Mouse (Mus musculus) frontal cortex, adult (tissue): Measurements from ENCODE around the gene Nucks1.
"Not testable (repeated sequence)": the region's sequence is repeated elsewhere in the genome, so short reads cannot be mapped to it uniquely, and the experiment has no call there.

Experiments used
- ATAC-seq: cut with Nextera tagmentation; 2 replicates; pipeline ENCODE4 v1.9.2; 2017; ENCODE audit warnings: mild to moderate bottlenecking, moderate library complexity, mixed read lengths; ENCODE audit not compliant: low TSS enrichment

Gene Nucks1

DNA sequence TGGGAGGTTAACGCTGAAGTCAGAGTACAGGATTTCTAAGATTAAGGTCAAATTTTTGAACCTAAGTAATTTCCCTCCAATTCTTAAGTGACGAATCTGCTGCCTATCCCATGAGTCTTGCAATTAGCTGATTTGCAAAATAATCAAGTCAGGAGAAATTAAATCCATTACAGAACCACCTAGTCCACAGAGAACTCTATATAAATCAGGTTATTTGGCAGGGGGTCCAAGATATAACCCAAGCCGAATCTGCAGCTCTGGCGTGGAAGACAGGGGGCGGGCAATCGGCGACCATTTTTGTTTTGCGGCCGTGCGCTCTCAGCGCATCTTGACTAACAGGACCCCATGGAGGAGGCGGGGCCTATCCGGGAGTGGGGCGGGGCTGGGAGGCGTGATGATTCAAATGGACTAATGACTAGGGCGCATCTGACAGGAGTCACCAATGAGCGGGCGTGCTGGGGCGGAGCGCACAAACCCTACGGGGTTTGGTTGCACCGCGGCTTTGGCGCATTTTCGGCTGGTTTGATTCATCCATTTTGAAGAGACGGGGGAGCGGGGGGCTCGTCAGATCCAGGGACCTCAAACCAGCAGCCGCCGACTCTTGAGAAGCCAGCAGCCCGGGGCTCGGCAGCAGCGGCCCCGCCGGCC lies at the start of gene Nucks1:
Nucks1 (plus strand) TSS at position 534 of the 648 bp plus-strand sequence.
- peak; percentile 98 for ATAC-seq

DNA sequence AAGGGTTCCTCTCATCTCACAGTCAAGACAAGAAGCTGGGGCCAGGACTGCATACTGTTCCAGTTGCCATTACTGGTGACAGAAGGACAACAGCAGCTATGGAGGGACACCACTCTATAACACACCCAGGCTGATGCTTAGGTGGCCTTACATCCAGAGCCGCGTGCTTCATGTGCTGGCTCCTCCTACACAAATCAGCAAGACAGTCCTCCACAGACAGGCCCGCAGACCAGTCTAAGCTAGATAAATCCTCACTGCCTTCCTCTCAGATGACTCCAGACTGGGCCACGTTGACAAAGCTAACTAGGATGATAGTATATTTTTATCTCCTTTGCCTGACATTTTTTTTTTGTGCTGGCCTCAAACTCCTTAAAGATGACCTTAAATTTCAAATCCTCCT lies 48.5 kb upstream of the Nucks1 start:
- no peak for ATAC-seq

DNA sequence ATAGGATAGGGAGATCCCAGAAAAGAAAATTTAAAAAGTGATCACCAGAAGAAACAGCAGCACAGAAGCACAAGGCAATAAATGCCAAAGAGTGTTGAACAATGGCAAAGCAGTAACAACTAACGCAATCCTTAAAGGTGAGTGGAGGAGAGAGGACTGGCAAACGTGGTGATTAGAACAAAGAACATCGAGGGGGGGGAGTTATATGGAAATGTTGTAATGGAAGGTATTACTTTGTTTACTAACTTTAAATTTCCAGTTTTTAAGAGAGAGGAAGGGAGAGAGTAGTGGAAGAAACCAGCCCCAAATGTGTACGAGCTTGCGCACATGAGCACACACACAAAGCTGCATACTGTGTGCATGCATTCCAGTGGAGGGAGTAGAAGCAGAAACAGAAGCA lies 44.7 kb upstream of the Nucks1 start:
- no peak for ATAC-seq

DNA sequence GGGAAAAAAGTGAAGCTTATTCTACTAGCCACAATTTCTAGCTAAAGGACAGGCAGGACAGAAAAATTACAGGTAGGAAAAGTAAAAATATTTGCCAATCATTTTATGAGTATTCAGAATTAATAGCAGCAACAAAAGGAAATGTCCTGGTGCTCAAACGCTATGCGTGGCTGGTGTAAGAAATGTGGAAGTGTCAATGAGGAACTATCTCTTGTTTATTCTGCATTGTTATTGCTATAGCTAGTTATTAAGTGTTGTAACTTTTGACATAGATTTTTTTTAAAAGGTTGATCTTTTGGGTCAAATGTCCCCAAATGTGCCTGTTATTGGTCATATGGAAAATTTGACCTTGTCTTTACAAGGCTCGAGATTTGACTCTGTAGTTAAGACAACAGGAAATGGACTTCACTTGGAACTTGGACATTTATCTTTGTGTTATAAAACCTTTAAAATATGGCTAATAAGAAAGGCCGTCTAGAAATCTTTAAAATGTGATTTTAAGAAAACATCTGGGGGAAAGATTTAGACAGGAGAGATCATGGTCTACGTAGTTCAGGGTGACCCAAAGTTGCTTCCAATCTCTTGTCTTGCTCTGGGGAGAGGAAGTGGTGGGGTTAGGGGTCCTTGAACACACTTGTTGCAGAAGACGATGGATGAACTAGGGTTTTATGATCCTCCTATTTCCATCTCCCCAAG lies 43.9 kb upstream of the Nucks1 start:
- ATAC-seq: no peak

DNA sequence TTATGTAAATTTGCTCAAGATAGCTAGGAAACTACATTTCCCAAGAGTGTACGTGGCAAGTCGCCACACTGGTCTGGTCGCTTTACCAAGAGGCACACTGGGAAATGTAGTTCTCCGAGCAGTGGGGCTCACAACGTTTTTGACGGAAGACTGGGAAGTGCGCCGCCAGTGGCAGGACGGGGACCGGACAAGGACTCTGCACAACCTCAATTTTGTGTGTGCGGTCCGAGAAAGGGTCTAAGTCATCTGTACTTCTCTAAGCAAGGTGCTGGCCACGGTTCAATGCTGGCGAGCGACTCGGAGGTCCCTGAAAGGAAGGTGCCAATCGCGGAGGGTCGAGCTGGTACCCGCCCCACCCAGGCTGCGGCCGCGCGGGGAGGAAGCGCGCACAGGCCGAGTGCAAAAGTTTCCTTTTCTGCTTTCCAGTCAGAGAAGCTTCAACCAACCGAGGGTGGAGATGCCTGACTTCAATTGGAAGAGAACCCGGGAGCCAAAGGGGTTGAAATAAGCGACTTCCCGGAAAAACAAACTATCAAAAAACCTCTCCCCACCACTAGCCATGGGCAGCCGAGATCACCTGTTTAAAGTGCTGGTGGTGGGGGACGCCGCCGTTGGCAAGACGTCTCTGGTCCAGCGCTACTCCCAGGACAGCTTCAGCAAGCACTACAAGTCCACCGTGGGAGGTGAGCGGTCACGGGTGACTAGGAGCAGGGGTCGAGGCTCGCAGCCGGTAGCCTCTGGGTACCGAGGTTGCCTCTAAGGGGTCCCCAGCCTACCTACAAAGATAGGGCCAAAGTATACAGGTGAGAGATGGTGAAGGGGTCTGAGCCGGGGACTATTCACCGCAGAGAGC lies 43.0 kb upstream of the Nucks1 start, which contains the start of gene Rab29:
Rab29 (plus strand) TSS at position 132 of the 853 bp plus-strand sequence.
- peak; percentile 100 for ATAC-seq

DNA sequence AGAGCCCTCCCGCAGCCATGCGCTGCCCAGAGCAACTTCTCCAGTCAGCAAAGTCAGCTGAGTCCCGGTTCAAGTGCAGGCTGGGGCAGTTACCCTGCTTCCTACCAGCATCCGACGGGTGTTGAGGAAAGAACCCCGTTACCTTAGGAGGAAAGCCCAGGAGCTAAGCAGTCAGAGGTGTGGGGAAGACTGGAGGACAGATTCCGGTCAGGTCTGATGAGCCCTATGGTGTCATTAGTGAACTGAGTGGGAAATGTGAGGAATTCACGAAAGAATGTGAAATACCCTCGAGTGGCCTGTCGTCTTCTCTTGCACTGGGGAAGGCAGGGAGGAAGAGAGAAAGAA lies 42.4 kb upstream of the Nucks1 start:
- ATAC-seq: no peak

DNA sequence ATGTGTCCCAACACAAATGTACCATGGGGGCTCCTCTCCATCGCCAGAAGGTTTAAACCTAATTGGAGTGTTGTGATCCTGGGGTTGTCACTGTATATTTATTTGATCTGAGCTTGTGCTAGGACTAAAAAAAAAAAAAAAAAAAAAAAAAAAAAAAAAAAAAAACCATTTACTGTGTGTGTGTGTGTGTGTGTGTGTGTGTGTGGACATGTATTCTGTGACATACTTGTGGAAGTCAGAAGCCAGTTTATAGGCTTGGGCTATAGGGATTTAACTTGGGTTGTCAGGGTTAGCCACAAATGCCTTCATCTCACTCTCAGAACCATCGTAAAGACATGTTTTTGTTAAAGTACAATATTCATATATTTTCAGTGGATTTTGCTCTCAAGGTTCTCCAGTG lies 40.8 kb upstream of the Nucks1 start:
- ATAC-seq: no peak

DNA sequence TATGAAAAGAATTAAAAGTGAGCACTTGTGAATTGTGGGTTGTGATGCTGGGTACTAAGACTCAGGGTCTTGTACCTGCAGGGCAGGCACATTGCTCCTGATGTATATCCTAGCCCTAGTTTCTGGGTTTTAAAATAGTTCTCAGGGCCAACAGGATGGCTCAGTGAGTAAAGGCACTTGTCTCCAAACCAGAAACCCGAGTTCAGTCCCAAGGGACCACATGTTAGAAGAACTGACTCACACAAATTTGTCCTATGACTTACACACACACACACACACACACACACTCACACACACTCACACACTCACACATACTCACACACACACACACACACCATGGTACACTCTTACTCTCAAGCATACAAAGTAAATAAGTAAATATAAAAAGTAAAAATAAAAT lies 37.5 kb upstream of the Nucks1 start:
- no peak for ATAC-seq

DNA sequence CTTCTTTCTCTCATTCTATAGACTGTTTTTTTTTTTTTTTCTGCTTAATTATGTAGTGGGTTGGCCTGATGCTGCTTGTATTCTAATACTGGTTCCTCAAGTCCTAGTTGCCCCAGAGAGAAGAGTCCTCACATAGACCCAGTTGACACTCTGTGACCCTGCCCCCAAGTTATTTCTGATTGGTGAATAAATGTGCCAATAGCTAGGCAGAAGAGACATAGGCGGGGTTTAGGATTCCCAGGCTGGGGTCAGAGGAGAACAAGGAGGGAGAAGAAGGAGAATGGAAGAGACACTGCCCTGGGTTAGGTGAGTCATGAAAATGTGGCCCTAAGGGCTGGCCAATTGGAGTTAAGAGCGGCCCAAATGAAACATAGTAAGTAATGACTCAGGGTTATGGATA lies 30.5 kb upstream of the Nucks1 start:
- no peak for ATAC-seq

DNA sequence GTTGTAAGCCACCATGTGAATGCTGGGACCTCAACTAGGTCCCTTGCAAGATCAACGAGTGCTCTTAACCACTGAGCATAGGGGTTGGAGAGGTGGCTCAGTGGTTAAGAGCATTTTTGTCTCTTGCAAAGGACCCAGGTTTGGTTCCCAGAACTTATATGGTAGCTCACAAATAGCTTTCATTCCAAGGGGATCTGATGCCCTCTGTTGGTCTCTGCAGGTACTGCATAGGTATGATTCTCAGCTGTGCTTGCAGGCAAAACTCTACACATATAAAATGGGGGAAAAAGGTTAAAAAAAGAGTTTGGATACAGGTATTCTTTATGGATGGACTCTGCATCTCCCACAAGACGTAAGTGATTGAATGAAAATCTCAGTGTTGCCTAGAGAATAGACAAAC lies 27.5 kb upstream of the Nucks1 start:
- no peak for ATAC-seq

DNA sequence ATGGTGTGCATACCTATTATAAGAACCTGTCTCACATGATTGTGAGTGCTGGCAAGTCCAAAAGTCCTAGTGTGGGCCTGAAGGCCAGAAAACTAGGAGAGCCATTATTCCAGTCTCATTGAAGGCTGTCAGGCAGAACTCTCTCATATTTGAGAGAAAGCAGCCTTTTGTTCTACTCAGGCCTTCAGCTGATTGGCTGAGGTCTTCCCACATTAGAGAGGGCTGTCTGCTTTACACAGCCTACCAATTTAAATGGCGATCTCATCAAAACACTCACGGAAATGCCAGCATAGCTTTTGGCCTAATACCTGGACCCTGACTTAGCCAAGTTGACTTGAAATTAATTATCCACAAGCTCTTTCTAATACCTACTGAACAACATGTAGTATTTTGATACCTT lies 24.2 kb upstream of the Nucks1 start:
- ATAC-seq: peak; percentile 44

DNA sequence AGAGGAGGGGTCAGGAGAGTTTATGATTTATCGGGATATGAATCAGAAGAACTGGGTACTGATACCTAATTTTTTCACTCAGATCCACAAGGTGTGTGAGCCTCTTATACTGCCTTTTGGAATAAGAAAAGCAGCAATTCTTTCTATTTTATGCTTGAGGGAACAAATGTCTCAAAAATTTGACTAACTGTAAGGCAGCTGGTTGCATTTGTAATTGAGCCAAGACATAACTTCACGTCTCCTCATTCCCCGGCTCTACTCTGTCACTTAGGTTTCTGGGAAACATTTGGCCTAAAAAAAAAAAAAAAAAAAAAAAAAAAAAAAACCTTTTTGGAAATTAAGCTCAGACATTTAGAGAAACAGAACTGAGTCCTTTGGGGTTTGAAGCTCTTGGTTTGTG lies 23.7 kb upstream of the Nucks1 start:
- peak; percentile 70 for ATAC-seq

DNA sequence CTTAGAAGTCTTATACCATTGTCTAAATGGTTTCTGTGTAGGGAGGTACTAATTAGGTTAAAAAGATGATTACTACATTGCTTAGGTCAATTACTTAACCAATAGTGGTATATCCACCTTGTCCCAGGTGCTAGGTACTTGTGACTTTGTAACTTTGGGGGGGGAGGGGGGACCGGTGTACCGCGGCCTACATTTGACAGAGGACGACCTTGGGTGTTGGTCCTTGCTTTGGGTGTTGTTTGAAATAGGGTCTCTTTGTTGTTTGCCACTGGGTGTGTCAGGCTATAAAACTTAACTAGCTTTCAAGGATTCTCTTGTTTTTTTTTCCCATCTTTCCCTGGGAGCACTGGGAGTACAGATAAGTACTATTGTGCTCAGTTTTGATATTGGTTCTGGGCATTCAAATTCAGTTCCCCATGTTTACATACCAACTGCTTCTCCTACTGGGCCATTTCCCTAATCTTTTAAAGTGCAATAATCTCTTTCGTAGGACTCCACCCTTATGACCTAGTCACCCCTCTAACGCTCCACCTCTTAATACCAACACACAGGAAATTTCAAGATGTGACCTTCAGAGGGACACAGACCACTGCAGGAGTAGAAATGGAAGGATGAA lies 20.2 kb upstream of the Nucks1 start:
- ATAC-seq: no peak

DNA sequence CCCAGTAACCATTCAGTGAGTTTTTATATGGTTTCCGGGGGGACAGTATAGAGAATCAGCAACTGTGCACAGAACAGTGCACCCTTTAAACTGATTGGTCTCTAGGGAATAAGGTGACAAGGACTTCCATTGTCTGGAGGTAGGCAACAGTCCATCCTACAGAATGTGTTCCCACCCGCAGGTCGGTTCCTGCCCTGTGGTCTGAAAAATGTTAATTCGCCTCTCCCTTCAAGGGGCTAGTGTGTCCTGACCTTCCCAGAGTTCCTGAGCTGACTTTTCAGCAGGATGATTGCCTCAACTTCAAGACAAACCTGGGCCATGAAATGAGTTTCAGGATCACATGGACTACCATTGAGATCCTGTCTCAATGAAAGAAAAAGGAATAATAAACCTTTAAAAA lies 18.9 kb upstream of the Nucks1 start:
- no peak for ATAC-seq

DNA sequence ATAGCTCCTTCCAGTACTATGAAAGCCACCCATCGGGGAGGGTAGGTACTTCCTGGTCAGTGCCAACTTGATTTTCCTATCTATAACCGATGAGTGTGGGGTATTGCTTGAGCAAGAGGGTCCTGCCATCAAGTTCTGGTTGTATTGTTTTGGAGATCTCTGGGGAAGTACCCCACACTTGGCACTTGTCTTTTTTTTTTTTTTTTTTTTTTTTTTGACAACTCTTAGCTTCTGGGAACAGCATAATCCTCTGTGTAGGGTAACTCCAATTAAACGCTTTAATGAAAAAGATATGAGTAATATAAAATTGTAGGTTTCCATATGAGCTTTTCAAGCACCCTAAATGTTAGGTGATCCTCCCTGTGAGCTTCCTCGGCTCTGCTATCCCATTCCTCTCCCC lies 7.7 kb upstream of the Nucks1 start:
- no peak for ATAC-seq

DNA sequence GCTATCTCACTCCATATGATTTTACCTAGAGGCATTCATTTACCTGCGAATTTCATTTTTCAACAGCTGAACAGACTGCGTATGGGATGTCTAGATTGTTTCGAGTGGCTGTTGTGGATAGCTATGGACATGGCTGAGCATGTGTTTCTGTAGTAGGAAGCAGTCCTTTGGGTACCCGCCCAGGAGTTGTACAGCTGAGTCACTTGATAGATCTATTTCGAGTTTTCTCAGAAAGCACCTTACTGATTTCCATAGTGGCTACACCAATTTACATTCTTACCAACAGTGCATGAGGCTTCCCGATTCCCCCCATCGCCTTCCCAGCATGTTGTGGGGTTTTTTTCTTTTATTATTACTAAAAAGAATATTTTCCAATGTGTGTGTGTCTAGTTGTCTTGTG lies 7.1 kb upstream of the Nucks1 start:
- peak; percentile 50; the same call in 1 of the 2 replicates for ATAC-seq

DNA sequence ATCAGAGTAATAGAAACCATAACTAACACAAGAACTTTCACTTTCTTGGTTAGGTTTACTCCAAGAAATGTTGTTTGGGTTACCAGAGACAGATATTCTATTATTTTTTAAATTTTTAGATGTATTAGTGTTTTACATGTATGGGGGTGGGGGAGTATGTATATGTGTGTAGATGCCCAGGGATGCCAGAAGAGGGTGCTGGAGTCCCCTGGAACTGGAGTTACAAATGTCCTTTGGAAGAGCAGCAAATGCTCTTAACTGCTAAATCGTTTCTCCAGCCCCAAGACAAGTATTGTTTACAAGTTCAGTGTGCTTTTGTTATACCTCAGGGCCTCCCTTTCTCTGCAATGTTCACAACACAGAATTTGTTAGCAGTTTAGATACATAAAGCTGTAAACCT lies 4.8 kb upstream of the Nucks1 start:
- no peak for ATAC-seq

DNA sequence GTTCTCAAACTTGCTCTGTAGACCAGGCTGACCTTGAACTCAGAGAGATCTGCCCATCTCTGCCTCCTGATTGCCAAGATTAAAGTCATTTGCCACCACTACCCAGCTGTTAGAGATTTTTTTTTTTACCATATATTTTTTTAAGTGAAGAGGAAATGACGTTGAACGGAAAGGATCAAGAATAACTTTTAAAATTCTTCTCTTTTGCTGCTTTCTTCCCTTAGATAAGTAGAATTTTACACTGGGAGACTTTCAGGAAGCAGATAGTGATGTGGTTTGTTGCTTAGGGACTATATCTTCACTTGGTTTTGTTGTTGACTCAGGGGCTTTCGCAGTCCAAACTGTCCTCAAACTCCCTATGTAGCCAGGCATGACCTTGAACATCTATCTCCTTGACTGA lies 1.9 kb upstream of the Nucks1 start:
- no peak for ATAC-seq

DNA sequence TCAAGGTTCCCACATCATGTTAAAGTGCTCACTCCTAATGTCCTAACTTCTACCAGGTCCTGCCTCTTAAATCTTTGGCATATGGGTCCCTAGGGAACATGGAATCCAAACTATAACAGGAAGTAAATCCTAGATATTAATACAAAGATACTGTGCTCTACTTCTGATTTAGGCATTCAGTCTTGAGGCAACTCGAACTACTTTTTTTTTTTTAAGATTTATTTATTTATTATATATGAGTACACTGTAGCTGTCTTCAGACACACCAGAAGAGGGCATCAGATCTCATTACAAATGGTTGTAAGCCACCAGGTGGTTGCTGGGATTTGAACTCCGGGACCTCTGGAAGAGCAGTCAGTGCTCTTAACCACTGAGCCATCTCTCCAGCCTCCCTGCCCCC lies 1.1 kb upstream of the Nucks1 start:
- not testable (repeated sequence) for ATAC-seq

DNA sequence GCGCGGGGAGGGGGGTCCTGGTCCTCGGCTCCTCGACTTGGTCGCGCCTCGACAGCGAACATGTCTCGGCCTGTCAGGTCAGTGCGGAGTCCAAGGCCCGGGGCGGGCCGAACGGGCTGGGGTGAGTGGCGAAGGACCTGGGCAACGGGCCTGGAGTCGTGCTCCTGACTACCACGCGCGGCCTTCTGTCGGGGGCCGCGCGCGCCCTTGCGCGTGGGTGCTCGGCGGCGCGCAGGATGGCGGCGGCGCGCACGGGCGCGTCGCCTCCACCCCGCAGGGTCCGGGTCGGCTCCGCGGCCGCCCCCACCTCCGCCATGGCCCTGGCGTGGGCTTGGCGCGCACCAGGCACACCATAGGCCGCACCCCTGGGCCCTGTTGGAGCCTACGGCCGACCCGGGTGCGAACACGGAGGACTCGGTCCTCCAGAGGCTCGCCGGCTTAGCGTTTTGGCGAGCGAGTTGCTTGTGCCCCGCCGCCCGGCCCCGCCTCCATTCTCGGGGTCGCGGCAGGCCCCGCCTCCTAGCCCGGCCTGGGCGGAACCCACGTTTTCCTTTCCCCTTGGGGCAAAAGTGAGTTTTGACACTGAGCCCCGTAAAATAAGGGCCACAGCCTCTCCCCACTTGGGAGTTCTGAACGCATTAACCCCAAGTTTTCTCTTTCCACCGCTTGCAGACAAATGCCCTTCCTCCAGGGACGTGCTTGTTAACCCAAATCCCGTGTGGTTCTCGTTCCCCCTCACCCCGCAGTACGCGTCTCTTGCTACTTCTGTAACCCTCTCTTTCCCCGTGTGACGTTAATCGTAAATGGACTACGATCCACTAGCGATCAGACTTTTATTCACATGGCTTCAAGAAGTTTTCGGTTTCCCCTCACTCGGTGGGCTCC lies 582 bp downstream of the Nucks1 start:
- peak; percentile 62 for ATAC-seq

DNA sequence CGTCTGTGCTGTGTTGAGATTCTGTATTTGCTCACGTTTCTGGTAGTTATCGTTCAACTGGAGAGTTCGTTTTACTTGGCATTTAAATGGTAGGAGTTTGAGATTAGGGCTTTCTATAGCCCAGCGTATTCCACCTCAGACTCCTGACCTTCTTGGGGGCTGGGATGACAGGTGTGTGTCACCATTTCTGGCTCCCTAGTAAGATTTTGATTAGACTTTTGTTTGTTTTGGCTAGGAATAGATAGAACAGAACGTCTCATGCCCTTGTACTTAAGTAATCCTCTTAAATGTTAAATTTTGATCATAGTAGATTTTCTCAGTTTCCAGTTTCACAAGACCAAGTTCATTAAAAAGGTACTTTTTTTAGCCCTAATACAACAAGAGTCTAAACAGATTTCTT lies 7.3 kb downstream of the Nucks1 start:
- no peak for ATAC-seq
